Mouse (Mus musculus) embryonic stem cell, embryonic (primary cell): ENCODE measurements around the gene Xlr5c.
"Not testable (repeated sequence)": the region's sequence is repeated elsewhere in the genome, so short reads cannot be mapped to it uniquely, and the experiment has no call there.

Source experiments
- CTCF ChIA-PET, 4 experiments: fragments of 300-600 bp in 2 of 4; fragments of 350-600 bp in 2 of 4; sonication (Branson Sonifier 250); formaldehyde crosslinking; loops; one replicate each; lab custom pipeline; 2022; ENCODE audit warnings: inconsistent platforms in 2 of 4; lab: Charles Lee
- POLR2A ChIA-PET, 4 experiments: fragments of 300-600 bp in 2 of 4; fragments of 350-600 bp in 2 of 4; sonication (Branson Sonifier 250); formaldehyde crosslinking; loops; one replicate each; lab custom pipeline; 2022; ENCODE audit warnings: antibody characterized with exemption in 4 of 4, inconsistent platforms in 1 of 4; lab: Charles Lee

Xlr5c gene

GRCm38 (mm10) chrX:73292876-73293275 lies at the start of gene Xlr5c, which contains the start of gene Xlr5a:
Gene Xlr5c (minus strand): TSS chrX:73292976.
Gene Xlr5a (minus strand): TSS chrX:73292976.
- CTCF ChIA-PET, POLR2A ChIA-PET: not testable (repeated sequence)

GRCm38 (mm10) chrX:73342483-73342895 lies 49.7 kb upstream of the Xlr5c start, which contains the start of gene Zfp275:
Gene Zfp275 (plus strand): TSS chrX:73342621.
- ChIA-PET CTCF (no interaction called here), POLR2A (interaction anchor here in 1 of 4 experiments (1.6 kb wide), 1 partner anchor 114 kb away, joined by 4 read pairs; the partner anchor contains the start of gene F8a)

GRCm38 (mm10) chrX:73342068-73342467 lies 49.3 kb upstream of the Xlr5c start:
- POLR2A ChIA-PET: interaction anchor here in 1 of 4 experiments (1.6 kb wide), 1 partner anchor 114 kb away, joined by 4 read pairs; the partner anchor contains the start of gene F8a

GRCm38 (mm10) chrX:73341473-73341872 lies 48.7 kb upstream of the Xlr5c start:
- ChIA-PET POLR2A (no interaction called here), CTCF (no interaction called here)

More at GRCm38 (mm10) chrX:73342068-73342467, 49.3 kb upstream of the Xlr5c start:
- CTCF ChIA-PET: no interaction called here

DNA sequence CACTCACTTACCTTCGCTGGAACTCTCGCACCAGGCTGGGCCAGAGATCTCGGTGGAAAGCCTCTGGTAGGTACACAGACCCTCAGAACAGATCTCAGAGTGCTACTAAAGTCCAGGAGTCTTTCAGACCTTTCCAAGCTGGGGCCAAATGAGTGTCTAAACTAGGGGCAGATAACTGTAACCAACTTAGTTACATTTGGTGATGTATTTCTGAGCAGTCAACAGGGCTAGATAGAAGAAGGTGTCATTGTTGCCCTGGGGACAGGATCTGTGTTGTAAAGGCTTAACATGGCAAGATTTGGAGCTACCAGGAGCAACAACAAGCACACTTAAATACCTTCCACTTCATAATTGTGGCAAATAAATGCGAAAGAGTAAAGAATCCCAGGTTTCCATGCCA lies 44.0 kb upstream of the Xlr5c start, which contains the start of gene Gm45015:
Gm45015 (minus strand) TSS at position 101 of the 400 bp plus-strand sequence.
- ChIA-PET CTCF (no interaction called here), POLR2A (no interaction called here)

- CTCF ChIA-PET: no interaction called here
- POLR2A ChIA-PET: no interaction called here
These were observed 40.8 kb upstream of the Xlr5c start for GRCm38 (mm10) chrX:73333548-73333947.

GRCm38 (mm10) chrX:73327215-73327614 lies 34.4 kb upstream of the Xlr5c start:
- ChIA-PET CTCF (interaction anchor here in 2 of 4 experiments (0.7 kb wide), 2 partner anchors 15 to 106 kb away, joined by 3 read pairs; no protein-coding TSS in a partner anchor), POLR2A (no interaction called here)

GRCm38 (mm10) chrX:73321029-73321428 lies 28.3 kb upstream of the Xlr5c start:
- POLR2A ChIA-PET: interaction anchor here in 1 of 4 experiments (0.6 kb wide), 1 partner anchor 11 kb away, joined by 3 read pairs; no protein-coding TSS in a partner anchor
- CTCF ChIA-PET: no interaction called here

DNA sequence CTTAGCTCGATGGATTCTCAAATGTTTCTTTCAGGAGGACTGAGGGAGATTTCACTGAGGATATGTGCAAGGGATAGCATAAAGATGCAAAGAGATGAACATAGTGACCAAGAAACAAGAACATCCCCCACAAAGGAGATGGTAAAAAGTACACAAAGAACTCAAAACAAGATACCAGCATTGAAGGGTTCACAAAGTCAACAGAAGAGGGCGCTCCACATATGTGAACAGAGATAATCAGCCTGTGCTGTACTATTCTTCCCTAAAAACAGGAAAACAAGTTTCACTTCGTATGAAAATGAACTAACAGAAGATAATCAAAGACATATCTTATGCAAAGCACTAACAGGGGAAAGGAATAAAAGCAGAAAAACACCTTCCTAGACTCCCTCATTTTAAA lies 19.7 kb upstream of the Xlr5c start:
- ChIA-PET CTCF (interaction anchor here in 1 of 4 experiments (0.6 kb wide), 1 partner anchor 14 kb away, joined by 3 read pairs; no protein-coding TSS in a partner anchor), POLR2A (no interaction called here)

DNA sequence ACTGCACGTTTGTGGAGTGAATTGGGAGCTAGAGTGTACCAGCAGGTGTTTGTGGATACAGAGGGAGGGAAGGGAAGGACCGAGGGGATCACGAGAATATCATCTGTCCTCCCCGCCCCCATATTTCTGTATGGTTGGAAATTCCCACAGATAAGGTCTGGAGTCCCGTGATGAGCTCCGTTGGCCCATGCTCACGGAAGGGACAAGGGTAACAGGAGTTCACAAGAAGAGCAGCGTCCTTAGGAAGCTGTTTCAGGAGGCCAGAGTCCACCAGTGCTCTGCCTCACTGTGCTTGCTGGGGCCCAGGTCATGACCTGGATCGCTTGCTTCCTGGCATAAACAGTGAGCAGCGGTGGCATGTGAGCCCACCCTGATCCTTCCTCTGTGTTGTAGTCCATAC lies 3.0 kb upstream of the Xlr5c start:
- CTCF ChIA-PET, POLR2A ChIA-PET: not testable (repeated sequence)

DNA sequence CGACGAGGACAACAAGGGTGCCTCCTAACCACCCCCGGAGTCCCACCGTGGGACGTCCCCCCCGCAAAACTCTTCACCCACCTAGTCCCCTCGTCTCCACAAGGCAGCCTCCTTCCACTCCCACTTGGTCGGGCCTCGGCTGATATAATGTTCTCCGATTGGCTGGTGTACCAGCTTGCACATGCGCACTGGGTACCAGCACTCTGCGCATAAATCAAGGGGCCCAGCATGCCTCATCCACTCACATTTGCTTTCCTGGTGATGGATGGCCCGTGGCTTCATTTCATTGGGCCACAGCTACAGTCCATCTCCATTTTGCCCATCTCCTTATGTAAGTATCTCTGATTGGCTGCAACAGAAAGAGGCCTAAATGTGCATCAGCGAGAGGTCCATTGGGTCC lies 27.5 kb downstream of the Xlr5c start, which contains the start of gene Xlr3c:
Xlr3c (minus strand) TSS at position 121 of the 400 bp plus-strand sequence.
- ChIA-PET CTCF (interaction anchor here in 1 of 4 experiments (0.7 kb wide), 1 partner anchor 1156 kb away, joined by 9 read pairs; no protein-coding TSS in a partner anchor), POLR2A (interaction anchor here in 1 of 4 experiments (0.7 kb wide), 1 partner anchor 410 kb away, joined by 5 read pairs; no protein-coding TSS in a partner anchor)

DNA sequence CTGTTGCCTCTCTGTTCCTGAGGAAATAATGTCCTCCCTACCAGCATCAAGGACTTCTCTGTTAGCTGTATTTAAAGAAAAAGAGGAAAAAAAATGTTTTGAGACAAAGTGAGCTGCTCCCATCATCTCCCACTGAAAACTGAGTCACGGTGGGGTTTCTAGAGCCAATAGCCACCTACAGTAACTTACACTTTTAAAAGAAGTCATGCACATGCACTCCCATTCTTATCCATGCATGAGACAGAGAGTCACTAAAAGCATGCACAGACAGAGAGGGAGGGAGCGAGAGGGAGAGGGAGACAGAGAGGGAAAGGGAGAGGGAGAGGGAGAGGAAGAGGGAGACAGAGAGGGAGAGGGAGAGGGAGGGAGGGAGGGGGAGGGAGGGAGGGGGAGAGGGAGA lies 30.3 kb downstream of the Xlr5c start:
- CTCF ChIA-PET: not testable (repeated sequence)
- POLR2A ChIA-PET: interaction anchor here in 1 of 4 experiments (0.7 kb wide), 1 partner anchor 149 kb away, joined by 4 read pairs; no protein-coding TSS in a partner anchor

DNA sequence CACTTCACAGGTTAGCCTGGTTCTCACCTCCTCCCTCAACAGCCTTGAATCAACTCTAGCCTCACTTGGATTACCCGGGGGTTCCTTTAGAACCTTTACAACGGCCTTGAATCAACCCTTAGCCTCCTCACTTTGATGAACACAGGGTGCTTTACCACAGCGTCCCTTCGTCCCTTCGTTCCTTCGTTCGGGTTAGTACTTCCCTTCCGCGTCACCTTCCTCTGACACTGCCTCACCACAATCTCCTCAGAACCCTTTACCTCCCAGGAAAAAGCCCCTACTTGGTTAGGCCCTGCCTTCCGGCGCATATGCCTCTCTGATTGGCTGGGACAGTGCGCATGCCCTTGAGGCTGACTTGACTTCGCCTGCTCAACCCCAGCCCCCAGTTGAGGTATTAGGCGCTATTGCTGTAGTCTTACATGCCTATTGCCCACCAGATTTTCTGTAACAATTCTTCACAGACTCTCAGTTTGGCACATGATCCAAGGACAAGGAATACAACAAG lies 49.9 kb downstream of the Xlr5c start, which contains the start of gene Xlr4c:
Xlr4c (minus strand) TSS at position 310 of the 505 bp plus-strand sequence.
- POLR2A ChIA-PET: interaction anchor here in 1 of 4 experiments (0.6 kb wide), 2 partner anchors 203 to 319 kb away, joined by 7 to 8 read pairs; no protein-coding TSS in a partner anchor
- CTCF ChIA-PET: not testable (repeated sequence)
